Mouse (Mus musculus): Measurements from ENCODE around the gene Ssbp2.

DNA sequence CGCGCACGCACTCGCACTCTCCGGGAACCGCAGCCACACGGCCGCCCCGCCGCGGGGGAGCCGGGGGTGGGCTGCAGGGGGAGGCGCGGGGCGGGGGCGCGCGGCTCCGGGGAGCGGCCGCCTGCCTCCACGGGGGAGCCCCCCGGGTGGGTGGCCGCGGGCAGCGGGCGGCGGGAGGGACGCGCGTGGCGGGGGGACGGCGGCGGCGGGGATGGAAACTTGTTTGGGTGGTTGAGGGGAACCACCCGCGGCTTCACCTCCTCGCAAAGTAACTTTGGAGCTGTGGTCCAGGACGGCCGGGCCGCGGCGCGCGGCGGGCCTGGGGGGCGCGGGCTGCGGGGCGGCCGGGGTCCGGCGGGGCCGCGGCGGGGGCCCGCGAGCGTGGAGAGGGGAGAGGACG is 1.2 kb downstream of the Ssbp2 start:
- TF ChIP-seq POLR2A (IDR thresholded peaks at IDR 0.05; ENCODE audit: control insufficient read depth, low read depth, low read length) (no peak), CTCF (IDR thresholded peaks at IDR 0.05; ENCODE audit: control insufficient read depth, insufficient read depth, insufficient replicate concordance, low read depth, low read length) (no peak)

Data from testis, adult 2 months (tissue).